Mouse (Mus musculus) embryonic facial prominence, embryonic 11.5 days (tissue): Measurements from ENCODE around the gene B4galt5. TPM values are rescaled to one million over a fixed set of nuclear protein-coding genes. Genes with fewer than 3 reads are reported as not detected.

Source experiments
- ATAC-seq: fragments of 200-750 bp; cut with Nextera tagmentation; replicated peaks from 2 replicates; pipeline ENCODE4 v1.8.0; 2017; ENCODE audit warnings: low read depth; ENCODE audit not compliant: insufficient number of reproducible peaks, low FRiP score, low TSS enrichment
- DNase-seq: peaks from one replicate; pipeline ENCODE4 v3.0.0-alpha.2; 2015; ENCODE audit warnings: low spot score
- H3K27ac ChIP-seq: fragments of 300-500 bp; sonication (generic); replicated peaks from 2 replicates; pipeline ENCODE4 v1.5.1; 2014; ENCODE audit warnings: mild to moderate bottlenecking, low read depth, low read length, control low read depth
- H3K27me3 ChIP-seq: fragments of 300-500 bp; sonication (generic); 2 replicates; pipeline ENCODE4 v1.6.1; 2014; ENCODE audit warnings: mild to moderate bottlenecking, low read length, moderate library complexity, mixed read lengths; ENCODE audit not compliant: control insufficient read depth, insufficient read depth
- H3K36me3 ChIP-seq: fragments of 300-500 bp; sonication (generic); replicated peaks from 2 replicates; pipeline ENCODE4 v1.6.1; 2014; ENCODE audit warnings: low read depth, mild to moderate bottlenecking, low read length, moderate library complexity, mixed read lengths; ENCODE audit not compliant: control insufficient read depth, insufficient read depth
- H3K4me1 ChIP-seq: fragments of 300-500 bp; sonication (generic); 2 replicates; pipeline ENCODE4 v1.6.1; 2014; ENCODE audit warnings: low read length, mixed read lengths; ENCODE audit not compliant: control insufficient read depth, insufficient read depth
- H3K4me2 ChIP-seq: fragments of 300-500 bp; sonication (generic); 2 replicates; pipeline ENCODE4 v1.6.1; 2014; ENCODE audit warnings: low read depth, mild to moderate bottlenecking, control low read depth, low read length, moderate library complexity
- H3K4me3 ChIP-seq: fragments of 300-500 bp; sonication (generic); 2 replicates; pipeline ENCODE4 v1.5.1; 2014; ENCODE audit warnings: low read depth, low read length, control low read depth
- H3K9ac ChIP-seq: fragments of 300-500 bp; sonication (generic); replicated peaks from 2 replicates; pipeline ENCODE4 v1.6.1; 2014; ENCODE audit warnings: mild to moderate bottlenecking, control low read depth, low read length
- H3K9me3 ChIP-seq: fragments of 300-500 bp; sonication (generic); replicated peaks from 2 replicates; pipeline ENCODE4 v1.6.1; 2016; ENCODE audit warnings: mild to moderate bottlenecking, low read length, inconsistent platforms, mixed read lengths; ENCODE audit not compliant: control insufficient read depth
- WGBS: fragments of 180-500 bp; shearing (Covaris S2); extraction: QIAGEN DNeasy Blood & Tissue Kit; methylation state at CpG from one replicate; pipeline ENCODE4 v1.1.7; 2014; 5-methylcytosine and 5-hydroxymethylcytosine counted together
- polyA plus RNA-seq: library from polyadenylated mRNA; unstranded; fragments of >200 nt; fragmentation: Nextera tagmentation; extraction: Ambion mirVana; gene quantifications from 2 replicates; pipeline ENCODE4 v1.2.1, GENCODE M21; 2014

The B4galt5 gene
- polyA plus RNA-seq, 1 experiment from 2014 or later = 17.0 TPM

DNA sequence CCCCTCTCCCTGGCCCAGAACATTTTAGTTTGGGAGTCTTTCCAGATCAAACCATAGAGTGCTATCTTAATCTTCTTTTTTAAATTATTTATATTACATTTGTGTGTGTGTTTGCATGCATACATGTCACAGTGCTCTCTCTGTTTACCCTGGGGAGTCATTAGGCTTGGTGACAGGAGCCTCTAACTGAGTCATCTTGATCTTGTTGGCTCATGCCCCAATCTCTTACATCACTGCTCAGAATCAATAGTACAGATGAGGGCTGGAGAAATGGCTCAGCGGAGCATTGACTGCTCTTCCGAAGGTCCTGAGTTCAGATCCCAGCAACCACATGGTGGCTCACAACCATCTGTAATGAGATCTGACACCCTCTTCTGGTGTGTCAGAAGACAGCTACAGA is 22.5 kb upstream of the B4galt5 start:
- H3K4me2 ChIP-seq = no peak overlapping the region
- ATAC-seq (no peak), DNase-seq (no peak)
- no peaks in the 10 kb centered on the region for H3K36me3 ChIP-seq
- no peak overlapping the region for H3K27ac ChIP-seq
- no peaks in the 10 kb centered on the region for H3K9me3 ChIP-seq
- WGBS = 98% methylated on average over 2 of the region's 2 CpGs
- H3K4me3 ChIP-seq = no peak overlapping the region
- H3K27me3 ChIP-seq = no peaks in the 10 kb centered on the region
- no peaks in the 10 kb centered on the region for H3K4me1 ChIP-seq
- no peak overlapping the region for H3K9ac ChIP-seq

DNA sequence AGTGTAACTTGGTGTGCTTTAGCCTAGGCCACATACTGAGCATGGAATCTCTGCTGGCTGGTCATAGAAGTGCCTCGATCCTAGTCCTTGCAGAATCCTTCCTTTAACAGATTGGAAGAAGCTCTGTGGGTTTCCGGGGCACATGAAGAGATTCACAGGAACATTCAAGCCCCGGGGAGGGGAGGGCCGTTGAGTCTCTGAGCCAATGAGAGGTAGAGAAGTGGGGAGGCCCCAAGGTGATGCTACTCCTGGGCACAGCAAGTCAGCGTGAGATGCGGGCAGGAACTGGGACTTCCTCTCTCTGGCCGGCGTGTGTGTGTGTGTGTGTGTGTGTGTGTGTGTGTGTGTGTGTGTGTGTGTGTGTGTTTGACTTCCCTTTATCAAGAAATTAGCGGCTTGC is 19.3 kb upstream of the B4galt5 start:
- Histone ChIP-seq H3K4me1 (no peaks in the 10 kb centered on the region), H3K27ac (no peak overlapping the region), H3K9me3 (no peaks in the 10 kb centered on the region), H3K36me3 (no peaks in the 10 kb centered on the region), H3K4me2 (no peak overlapping the region), H3K9ac (no peak overlapping the region), H3K27me3 (no peaks in the 10 kb centered on the region), H3K4me3 (no peak overlapping the region)
- WGBS = 70% methylated on average over 9 of the region's 9 CpGs
- no peak for DNase-seq
- ATAC-seq = no peak

DNA sequence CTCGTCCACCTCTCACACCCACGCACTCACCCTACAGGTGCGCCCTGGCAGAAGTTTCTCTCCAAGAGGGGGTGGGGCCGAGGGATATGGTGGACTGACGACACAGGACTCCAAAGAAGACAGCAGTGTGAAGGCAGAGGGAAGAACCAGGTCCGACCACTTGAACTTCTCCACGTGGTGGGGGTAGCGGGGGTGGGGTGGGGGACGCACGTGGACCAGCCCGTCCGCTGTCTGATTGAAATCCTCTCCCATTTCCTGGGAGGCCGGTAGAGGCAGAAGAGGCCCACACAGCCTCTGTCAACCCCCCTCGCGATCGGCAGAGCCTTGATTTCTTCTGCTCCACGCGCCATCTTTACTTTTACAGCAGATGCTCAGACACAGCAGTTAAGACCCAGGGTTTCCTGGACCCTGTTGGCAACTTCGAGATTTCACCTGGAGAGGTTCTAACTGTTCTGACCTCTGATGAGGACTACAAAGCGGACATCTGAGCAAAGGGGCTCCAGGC is 18.8 kb upstream of the B4galt5 start:
- no peak for DNase-seq
- Histone ChIP-seq H3K36me3 (no peaks in the 10 kb centered on the region), H3K27ac (no peak overlapping the region), H3K4me3 (no peak overlapping the region), H3K27me3 (no peaks in the 10 kb centered on the region), H3K4me2 (no peak overlapping the region), H3K9ac (no peak overlapping the region), H3K9me3 (no peaks in the 10 kb centered on the region), H3K4me1 (no peaks in the 10 kb centered on the region)
- no peak for ATAC-seq
- 64% methylated on average over 20 of the region's 20 CpGs for WGBS

DNA sequence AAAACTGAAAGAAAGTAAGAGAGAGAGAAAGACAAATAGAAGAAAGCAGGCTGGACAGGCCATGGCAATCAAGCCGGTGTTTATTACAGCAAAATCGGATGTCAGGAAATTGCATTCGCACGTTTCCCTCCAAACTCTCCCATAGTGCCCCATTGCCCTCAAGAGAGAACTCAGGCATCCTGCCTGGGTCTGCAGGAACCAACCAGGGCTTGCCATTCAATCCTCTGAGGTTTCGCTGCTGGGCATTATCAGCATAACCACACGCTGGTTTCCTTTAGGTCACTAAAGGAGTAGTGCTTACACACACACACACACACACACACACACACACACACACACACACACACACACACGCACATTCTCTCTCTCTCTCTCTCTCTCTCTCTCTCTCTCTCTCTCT is 18.3 kb upstream of the B4galt5 start:
- H3K27me3 ChIP-seq = no peaks in the 10 kb centered on the region
- H3K36me3 ChIP-seq = no peaks in the 10 kb centered on the region
- no peaks in the 10 kb centered on the region for H3K4me1 ChIP-seq
- no peak overlapping the region for H3K27ac ChIP-seq
- no peak overlapping the region for H3K4me3 ChIP-seq
- no peak overlapping the region for H3K4me2 ChIP-seq
- no peaks in the 10 kb centered on the region for H3K9me3 ChIP-seq
- ATAC-seq = no peak
- WGBS = 52% methylated on average over 7 of the region's 7 CpGs
- no peak for DNase-seq
- H3K9ac ChIP-seq = no peak overlapping the region

DNA sequence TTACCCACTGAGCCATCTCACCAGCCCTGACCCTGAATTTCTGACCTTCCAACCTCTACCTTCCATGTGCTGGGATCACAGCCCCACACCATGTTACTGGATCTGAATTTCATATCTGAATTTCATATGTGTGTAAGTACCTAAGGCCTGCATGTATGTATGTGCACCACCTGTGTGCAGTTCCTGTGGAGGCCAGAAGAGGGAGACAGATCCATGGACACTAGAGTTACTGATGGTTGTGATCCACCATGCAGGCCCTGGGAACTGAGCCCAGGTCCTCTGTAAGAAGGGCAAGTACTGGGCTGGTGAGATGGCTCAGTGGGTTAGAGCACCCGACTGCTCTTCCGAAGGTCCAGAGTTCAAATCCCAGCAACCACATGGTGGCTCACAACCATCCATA is 16.1 kb upstream of the B4galt5 start:
- Histone ChIP-seq H3K36me3 (no peaks in the 10 kb centered on the region), H3K4me3 (no peak overlapping the region), H3K27me3 (no peaks in the 10 kb centered on the region), H3K27ac (no peak overlapping the region), H3K9ac (no peak overlapping the region), H3K9me3 (no peaks in the 10 kb centered on the region), H3K4me1 (no peaks in the 10 kb centered on the region), H3K4me2 (no peak overlapping the region)
- DNase-seq (no peak), ATAC-seq (no peak)
- 100% methylated on average over 2 of the region's 2 CpGs for WGBS

DNA sequence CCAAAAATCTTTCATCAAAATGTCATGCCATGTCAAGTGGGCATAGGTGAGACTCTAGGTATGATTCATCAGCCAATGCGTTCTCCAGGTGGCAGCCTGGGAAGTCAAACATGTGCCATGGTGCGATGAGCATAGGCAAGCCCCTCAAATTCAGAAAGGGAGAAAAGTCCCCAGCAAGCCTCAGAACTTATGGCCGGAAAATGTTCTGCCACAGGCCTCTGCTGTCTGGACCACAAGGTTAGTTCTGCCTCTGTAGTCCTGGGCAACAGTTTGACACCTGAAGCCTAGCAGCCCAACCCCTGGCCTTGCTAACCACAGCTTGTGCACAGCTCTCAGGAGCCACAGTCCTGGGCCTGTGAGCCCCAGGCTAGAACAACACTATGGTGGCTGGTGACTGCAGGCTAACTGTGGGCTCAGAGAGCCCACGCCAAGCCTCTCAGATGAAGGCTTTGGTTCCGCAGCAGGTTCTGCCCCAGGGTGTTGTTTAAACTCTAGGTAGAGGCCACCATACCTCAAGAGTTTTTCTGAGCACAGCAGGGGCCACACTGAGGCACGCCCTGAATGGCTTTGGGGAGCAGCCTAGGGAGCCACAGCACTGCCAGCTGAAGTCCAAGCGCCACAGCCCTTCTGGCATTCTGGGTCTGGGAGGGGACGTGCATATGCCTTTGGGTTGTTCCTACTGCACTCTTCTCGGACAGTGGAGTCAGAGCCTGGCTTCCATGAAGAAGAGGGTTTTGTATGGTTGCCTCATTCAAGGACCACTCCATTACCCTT is 14.5 kb upstream of the B4galt5 start:
- no peak overlapping the region for H3K27ac ChIP-seq
- no peaks in the 10 kb centered on the region for H3K36me3 ChIP-seq
- WGBS = 59% methylated on average over 9 of the region's 9 CpGs
- no peaks in the 10 kb centered on the region for H3K9me3 ChIP-seq
- ATAC-seq (no peak), DNase-seq (no peak)
- H3K4me3 ChIP-seq = no peak overlapping the region
- no peaks in the 10 kb centered on the region for H3K4me1 ChIP-seq
- H3K27me3 ChIP-seq = no peaks in the 10 kb centered on the region
- no peak overlapping the region for H3K9ac ChIP-seq
- H3K4me2 ChIP-seq = no peak overlapping the region

DNA sequence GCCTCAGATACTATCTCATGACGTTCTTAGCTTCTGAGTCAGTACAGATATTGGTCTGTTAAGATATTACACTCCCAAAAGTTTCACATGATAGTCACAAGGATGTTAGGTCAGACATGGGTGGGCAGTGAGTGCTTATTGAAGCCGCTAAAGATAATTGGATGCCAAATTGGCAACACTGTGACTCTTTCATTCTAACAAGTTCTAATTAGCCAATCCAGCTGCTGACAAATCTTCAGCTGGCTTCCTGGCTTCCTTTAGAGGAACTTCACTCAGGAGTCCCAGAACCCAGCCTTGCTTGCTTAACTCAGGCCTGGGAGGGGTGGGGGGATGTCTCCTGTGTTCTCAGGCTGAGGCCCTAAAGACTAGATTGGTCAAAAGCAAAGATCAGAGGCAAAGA is 9.5 kb upstream of the B4galt5 start:
- no peak for ATAC-seq
- DNase-seq = no peak
- Histone ChIP-seq H3K9ac (no peak overlapping the region), H3K27me3 (no peaks in the 10 kb centered on the region), H3K36me3 (no peaks in the 10 kb centered on the region), H3K27ac (no peak overlapping the region), H3K4me3 (no peak overlapping the region), H3K4me1 (no peaks in the 10 kb centered on the region), H3K4me2 (no peak overlapping the region), H3K9me3 (no peaks in the 10 kb centered on the region)
- 75% methylated on average over 2 of the region's 2 CpGs for WGBS

DNA sequence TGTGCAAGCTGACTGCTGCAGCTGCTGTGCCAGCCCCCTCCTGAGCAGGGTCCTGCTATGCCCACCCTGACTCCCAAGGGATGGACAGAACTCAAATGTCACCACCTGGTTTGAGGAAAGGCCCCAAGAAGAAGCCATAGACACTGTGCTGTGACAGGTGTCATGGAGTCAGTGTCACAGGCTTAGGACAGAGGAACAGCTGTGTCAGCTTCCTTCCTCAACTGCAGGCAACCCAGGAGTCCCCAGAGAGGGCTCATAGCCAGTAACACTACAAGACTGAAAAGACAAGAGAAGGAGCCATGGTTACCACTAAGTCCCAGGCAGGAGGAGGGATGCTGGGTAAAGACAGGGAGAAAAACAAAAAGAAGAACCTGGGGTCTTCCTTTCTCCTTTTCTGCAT is 7.9 kb upstream of the B4galt5 start:
- no peak overlapping the region for H3K9ac ChIP-seq
- no peak overlapping the region for H3K27ac ChIP-seq
- DNase-seq (no peak), ATAC-seq (no peak)
- no peaks in the 10 kb centered on the region for H3K9me3 ChIP-seq
- no peak overlapping the region for H3K4me3 ChIP-seq
- H3K4me1 ChIP-seq = no peaks in the 10 kb centered on the region
- no peaks in the 10 kb centered on the region for H3K36me3 ChIP-seq
- H3K27me3 ChIP-seq = no peaks in the 10 kb centered on the region
- no peak overlapping the region for H3K4me2 ChIP-seq
